Mouse (Mus musculus): ENCODE data around the gene Efcab8.
A peak's percentile ranks its signal among the peaks of the same experiment; 100 is the strongest.

The Efcab8 gene

DNA sequence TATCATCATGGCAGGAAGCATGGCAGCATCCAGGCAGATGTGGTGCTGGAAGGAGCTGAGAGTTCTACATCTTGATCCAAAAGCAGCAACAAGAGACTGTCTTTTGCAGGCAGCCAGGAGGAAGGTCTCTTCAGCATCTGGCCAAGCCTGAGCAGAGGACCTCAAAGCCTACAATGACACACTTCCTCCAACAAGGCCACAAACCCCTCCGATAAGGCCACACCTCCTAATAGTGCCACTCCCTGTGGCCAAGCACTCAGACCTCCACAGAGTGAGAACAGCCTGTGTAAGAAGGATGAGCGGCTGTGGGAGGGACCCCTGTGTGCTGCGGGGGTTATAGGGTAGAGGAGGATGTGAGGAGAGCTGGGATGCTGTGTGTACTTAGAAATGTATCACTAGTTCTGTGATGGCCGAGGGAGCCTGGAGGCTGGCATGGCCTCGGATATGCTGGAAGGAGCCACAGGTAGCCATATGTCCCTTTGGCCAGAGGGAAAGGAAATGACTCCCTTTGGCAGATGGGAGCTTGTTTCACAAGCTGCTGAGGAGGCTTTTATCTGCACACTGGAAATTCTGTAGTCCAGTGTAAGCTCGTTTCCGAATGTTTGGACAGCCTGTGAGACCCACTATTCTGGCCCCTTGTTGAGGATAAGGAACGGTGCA is 47.6 kb downstream of the Efcab8 start:
- DNase-seq: no peak

DNA sequence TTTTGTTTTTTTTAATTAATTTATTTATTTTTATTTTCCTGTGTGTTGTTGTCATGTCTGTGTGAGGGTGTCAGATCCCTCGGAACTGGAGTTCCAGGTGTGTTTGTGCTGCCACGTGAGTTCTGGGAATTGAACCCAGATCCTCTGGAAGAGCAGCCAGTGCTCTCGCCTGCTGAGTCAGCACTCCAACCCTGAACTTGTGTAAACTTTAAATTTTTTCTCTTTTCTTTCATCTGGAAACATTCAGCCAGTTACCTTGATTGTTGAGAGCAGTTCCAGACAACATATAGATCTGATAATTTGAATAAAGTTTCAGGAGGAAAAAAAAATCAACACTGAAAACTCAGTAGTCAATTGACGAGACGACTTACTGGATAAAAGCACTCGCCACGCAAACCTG is 49.0 kb downstream of the Efcab8 start:
- no peak for DNase-seq

DNA sequence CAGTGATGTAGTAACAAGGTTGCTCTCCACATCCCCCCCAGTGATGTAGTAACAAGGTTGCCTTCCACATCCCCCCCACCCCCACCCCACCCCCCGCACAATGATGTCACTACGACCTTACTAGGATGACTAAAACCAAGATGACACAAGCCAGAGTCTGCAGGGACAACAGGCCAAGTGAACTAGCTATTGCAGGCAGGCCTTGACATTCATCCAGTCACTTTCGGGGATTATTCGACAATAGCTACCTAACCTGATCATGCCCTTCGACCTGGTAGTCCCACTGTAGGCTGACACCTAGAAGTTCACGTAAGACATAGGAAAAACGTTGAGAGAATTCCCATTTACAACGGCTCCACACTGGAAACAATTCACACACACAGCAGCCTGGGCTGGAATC is 53.6 kb downstream of the Efcab8 start:
- no peak for DNase-seq

DNA sequence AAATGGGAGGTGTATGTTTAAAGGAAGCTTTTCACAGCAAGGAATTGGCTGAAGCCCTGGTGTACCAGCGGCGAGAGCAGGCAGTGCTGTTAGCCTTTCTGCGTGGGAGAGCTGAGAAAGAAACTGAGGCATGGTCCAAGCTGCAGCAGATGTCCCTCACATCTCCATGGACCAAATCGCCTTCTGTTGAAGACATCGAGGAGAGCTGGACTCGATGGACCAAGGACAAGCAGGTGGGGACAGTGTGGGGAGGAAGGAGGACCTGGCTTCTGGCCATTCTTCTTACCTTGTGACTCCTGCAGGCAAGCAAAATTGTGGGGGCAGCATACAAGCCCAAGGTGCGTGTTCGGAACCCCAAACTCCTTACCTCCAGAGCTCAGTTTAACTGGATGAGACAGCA is 63.1 kb downstream of the Efcab8 start:
- peak; percentile 39 for DNase-seq

DNA sequence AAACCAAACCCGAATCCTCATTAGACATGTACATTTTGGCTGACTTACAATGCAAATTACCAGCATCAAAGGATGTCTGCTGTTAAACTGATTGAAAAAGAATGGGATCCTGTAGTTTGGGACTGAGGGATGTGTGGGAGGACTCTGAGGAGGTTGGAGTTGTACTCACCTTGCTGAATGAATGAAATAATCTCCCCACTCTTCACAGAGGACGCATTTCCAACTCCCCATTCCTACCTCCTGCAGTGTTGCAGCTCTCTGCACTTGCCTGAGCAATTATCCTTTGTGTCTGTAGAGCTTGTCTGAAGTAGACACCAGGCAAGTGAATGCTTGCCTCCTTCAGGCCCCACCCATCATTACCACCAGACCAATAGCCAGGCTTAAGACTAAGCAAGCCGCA is 68.7 kb downstream of the Efcab8 start:
- DNase-seq: peak; percentile 28

DNA sequence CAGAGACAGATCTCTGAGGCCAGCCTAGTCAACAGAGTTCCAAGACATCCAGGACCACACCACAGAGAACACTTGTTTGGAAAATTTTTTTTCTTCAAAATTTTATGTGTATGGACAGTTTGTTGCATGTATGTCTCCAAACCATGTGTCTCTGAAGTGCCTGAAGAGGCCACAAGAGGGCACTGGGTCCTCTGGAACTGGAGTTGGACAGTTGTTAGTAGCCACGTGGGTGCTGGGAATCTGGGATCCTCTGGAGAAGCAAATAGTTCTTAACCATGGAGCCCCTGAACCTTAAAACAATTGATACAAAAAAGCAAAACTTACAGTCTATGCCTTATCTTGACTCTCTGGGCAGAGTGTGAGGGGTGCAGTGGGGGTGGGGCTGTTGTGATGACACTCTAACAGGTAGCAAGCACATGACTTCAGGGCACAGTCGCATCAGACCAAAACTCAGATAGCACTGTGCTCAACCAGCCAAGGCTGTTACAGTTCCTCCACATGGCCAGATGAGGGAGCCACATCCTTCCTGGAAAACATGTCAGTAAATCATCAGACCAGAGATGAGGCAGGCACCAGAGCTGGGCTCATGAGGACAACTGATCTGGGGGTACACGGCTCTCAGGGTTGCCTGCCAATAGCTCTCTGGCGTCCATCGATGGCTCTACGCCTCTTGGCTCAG is 70.8 kb downstream of the Efcab8 start:
- DNase-seq: peak; percentile 63

DNA sequence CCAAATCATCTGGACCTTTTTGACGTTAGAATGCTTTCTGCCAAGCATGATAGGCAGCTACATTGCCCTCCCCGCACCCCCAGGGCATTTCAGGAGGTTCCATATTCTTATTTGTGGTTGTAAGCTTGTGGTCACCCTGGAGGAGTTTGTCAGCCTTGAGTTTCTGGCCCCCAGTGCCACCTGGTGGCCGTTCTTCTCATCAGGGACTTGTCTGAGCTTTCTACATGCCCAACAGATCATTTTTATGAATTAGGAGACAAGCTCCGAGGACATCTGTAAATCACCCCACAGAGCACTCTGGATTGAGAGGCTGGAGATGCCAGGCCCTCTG is 71.3 kb downstream of the Efcab8 start:
- peak; percentile 84 for DNase-seq

DNA sequence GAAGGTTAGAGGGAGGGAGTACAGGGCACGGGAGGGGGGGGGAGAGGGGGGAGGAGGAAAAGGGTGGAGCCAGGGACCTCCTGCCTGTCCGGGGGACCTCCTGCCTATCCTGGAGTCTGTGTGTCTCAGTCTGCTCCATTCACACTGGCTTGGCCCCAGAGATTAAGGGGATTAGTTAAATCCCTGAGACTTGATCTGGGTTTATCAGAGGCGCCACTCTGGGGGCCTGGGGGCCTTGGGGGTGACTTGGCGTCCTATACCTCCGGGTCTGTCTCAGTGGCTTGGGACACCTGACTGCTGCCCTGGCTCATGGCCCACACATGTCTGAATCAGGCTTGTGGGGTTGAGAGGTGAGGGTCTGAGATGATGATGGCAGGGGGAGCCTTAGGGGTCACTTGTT is 73.8 kb downstream of the Efcab8 start:
- DNase-seq: peak; percentile 80

DNA sequence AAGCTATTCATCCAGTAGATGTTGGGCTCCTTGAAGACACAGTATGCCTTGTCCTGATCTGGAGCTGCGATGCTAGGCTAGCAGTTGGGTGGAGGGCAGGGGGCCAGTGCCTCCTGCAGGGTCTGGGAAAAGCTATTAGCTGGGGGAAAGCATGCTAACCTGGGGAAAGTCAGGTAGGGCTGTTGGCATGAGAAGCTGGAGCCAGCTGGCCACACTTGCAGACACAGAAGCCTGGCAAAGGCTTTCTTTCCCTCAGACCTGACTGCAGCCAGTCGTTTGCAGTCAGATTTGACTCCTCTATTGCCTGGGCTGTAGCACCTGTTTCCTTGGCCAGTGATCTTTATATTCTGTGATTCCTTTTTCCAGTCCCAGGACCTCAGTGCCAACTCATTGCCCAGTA is 79.8 kb downstream of the Efcab8 start:
- no peak for DNase-seq

DNA sequence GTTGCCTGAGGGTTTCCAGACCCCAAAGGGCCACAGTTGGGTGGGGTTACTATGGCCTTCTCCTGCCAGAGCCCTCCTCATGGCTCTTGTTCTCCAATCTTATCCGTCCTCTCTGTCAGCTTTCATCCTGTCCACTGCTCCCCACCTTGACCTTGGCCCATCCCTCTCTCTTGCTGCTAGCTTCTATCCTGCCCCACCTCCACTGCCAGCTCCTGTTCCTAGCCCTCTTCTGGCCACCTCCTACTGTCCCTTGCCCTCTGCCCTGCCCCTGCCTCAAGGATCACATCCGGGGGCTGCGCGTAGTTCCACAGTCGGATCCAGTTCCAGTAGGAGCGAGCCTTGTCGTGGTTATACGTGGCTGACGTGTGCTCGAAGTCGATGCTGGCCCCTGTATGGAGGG is 80.6 kb downstream of the Efcab8 start:
- DNase-seq: peak; percentile 73

DNA sequence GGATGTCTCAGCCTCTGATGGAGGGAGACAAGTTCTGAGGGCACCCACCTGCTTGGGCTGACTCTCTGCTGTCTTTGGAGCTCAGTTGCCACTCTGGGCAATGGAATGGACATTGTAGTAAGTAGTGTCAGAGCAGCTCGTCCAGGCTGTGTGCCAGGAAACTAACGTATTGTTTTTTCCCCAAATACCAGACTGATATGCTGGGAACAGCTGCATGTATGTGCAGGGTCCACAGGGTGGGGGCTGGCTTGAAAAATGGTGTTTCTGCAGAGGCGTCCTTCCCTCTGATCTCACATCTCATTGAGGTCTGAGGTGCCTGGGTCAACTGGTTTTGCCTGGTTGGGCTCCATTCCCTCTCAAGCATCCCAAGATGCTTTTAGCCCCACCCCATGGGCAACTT is 81.0 kb downstream of the Efcab8 start:
- DNase-seq: peak; percentile 55

DNA sequence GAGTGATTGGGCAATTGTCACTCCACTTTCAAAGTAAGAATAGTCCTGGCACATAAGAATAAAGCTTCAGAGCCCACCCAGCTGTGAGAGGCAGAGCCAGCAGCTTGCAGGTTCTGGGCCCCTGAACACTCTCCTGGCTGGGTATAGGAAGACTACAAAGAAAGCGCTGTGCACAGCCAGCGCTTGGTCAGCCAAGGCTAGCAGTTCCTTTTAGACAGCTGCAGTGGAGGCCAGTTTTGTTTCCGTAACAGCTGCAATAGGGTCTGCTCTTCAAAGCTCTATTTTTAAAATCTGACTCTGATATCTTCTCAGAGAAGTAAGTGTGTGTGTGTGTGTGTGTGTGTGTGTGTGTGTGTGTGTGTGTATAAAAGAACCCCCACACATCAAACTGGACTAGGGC is 82.2 kb downstream of the Efcab8 start:
- DNase-seq: peak; percentile 60

DNA sequence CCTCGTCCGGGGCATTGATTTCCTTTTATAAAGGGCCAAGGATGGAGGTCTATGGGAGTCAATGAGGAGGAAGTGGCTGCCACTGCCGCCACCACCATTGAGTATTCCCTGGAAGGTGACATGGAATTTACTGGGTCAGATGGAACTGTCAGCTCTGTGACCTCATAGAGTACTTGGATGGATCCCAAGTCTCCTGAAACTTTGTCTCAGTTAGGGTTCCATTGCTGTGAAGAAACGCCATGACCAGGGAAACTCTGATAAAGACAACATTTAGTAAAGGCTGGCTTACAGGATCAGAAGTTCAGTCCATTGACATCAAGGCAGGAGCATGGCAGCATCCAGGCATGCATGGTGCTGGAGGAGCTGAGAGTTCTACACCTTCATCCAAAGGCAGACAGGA is 91.3 kb downstream of the Efcab8 start, which contains the start of gene Sun5:
TSS of gene Sun5 (minus strand) at position 101 of the 400 bp plus-strand sequence.
- peak; percentile 68 for DNase-seq

DNA sequence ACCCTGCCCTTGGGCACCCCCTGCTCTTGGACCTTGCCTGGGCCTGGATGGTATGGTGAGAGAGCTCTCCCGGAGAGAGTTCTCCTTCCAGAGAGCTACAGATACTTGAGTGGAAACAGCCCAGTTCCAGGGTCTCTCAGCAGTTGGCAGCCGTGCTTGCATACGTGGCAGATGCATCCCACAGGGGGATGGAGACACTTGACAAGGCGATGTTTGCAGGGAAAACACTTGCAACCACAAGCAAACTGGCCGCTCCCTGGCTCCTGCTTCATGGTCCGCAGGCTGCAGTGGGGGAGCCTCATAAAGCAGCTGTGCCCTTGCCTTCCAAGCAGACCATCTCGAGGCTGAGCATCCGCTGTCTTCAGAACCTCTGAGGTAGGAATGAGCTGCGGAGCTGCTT is 95.0 kb downstream of the Efcab8 start, which contains the start of gene Bpifb2:
TSS of gene Bpifb2 (plus strand) at position 301 of the 400 bp plus-strand sequence.
- DNase-seq: peak; percentile 74
